9 mouse cellular contexts compared by ENCODE assay signal in the genomic region with DNA sequence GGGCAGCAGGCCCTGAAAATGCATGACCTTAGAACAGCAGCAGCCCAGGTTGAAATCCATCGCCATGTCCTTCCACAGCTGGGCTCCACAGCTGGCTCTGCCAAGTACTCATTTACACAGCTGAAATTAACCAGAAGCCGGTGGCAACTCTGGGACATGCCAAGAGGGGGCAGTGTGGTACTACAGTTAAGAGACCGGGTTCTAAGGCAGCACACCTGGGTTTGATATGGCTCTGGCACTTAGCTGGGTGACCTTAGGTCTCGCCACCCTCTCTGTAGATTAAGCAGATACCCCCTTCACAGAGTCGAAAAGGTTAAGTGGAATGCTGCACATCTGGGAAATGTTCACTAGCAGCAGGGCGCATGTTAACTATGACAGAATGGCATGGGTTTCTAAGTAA. TPM values are rescaled to one million over a fixed set of nuclear protein-coding genes. Genes with fewer than 3 reads are reported as not detected.
DNase-seq lines count a peak whose midpoint lies in the region; ATAC-seq and TF ChIP-seq lines count a peak whose summit lies in the region.
"Had no signal": no experiment of that assay in that cellular context is flagged by ENCODE, and none has a peak within 500 bp of the region (broad histone marks: within the 10 kb centered on the region; RNA-seq: fewer than 3 reads in every experiment).

No protein-coding gene starts in this region.

- H3K4me3 ChIP-seq in forebrain, embryonic 10.5 days: no peak overlapping the region
- H3K4me3 ChIP-seq in forebrain, embryonic 12.5 days (replicated peaks): no peak overlapping the region
- H3K4me3 ChIP-seq in hindbrain, embryonic 11.5 days (ENCODE audit: low read depth, low read length): no peak overlapping the region
- no peak overlapping the region for H3K4me3 ChIP-seq in left cerebral cortex, adult 2 months
- H3K4me3 ChIP-seq in midbrain, postnatal 0 days (ENCODE audit: low read depth, low read length): no peak overlapping the region
- no peak overlapping the region for H3K4me3 ChIP-seq in spleen, adult 2 months (ENCODE audit: extremely low read depth, insufficient read depth, insufficient read length)

- TF ChIP-seq POLR2A in spleen, adult 2 months (IDR thresholded peaks at IDR 0.05; ENCODE audit: low read depth, low read length): no peak

- H3K4me2 ChIP-seq in forebrain, embryonic 12.5 days: no peak overlapping the region
- no peak overlapping the region for H3K4me2 ChIP-seq in hindbrain, embryonic 11.5 days (replicated peaks; ENCODE audit: low read depth, low read length)
- H3K4me2 ChIP-seq in midbrain, postnatal 0 days (ENCODE audit: low read depth, low read length, poor library complexity, severe bottlenecking): no peak overlapping the region

- no peak overlapping the region for H3K27ac ChIP-seq in forebrain, embryonic 10.5 days
- no peak overlapping the region for H3K27ac ChIP-seq in forebrain, embryonic 12.5 days
- no peak overlapping the region for H3K27ac ChIP-seq in hindbrain, embryonic 11.5 days (ENCODE audit: low read depth, low read length)
- H3K27ac ChIP-seq in left cerebral cortex, adult 2 months: no peak overlapping the region
- H3K27ac ChIP-seq in midbrain, postnatal 0 days (ENCODE audit: low read depth, low read length): no peak overlapping the region
- no peak overlapping the region for H3K27ac ChIP-seq in spleen, adult 2 months (ENCODE audit: insufficient read depth, low read length)

- TF ChIP-seq CTCF in left cerebral cortex, adult 2 months (IDR thresholded peaks at IDR 0.05): peak; percentile 78
- peak; percentile 74 for TF ChIP-seq CTCF in midbrain, postnatal 0 days (IDR thresholded peaks at IDR 0.05)
- peak; percentile 66; the same call in 1 of the 2 replicates for TF ChIP-seq CTCF in spleen, adult 2 months (IDR thresholded peaks at IDR 0.05; ENCODE audit: extremely low read depth, insufficient read depth, insufficient read length, insufficient replicate concordance)

- H3K9ac ChIP-seq in forebrain, embryonic 12.5 days: no peak overlapping the region
- H3K9ac ChIP-seq in hindbrain, embryonic 11.5 days (ENCODE audit: low read depth, low read length): no peak overlapping the region
- H3K9ac ChIP-seq in midbrain, postnatal 0 days (replicated peaks; ENCODE audit: low read length, poor library complexity, severe bottlenecking): no peak overlapping the region

- H3K9me3 ChIP-seq in forebrain, embryonic 10.5 days: no peaks in the 10 kb centered on the region
- H3K9me3 ChIP-seq in forebrain, embryonic 12.5 days: no peaks in the 10 kb centered on the region
- H3K9me3 ChIP-seq in hindbrain, embryonic 11.5 days (ENCODE audit: control insufficient read depth, low read length): no peaks in the 10 kb centered on the region
- H3K9me3 ChIP-seq in midbrain, postnatal 0 days (ENCODE audit: low read length): no peaks in the 10 kb centered on the region

- peak; percentile 76 for DNase-seq in forebrain, embryonic 10.5 days (ENCODE audit: extremely low spot score, low spot score)
- peak; percentile 74 to 83 for DNase-seq in adrenal gland, postnatal 36 days
- DNase-seq in fibroblast of lung, adult 2 months (ENCODE audit: low read depth): peak; percentile 57
- DNase-seq in hindbrain, embryonic 11.5 days (ENCODE audit: low spot score): peak; percentile 85
- DNase-seq in left cerebral cortex, adult 2 months (ENCODE audit: extremely low spot score in 1 of 2, low spot score in 2 of 2): peak; percentile 68 to 72
- DNase-seq in midbrain, postnatal 0 days (ENCODE audit: low spot score): peak; percentile 71
- DNase-seq in spleen, adult 2 months (ENCODE audit: low read depth in 1 of 2, low spot score in 2 of 2): peak; percentile 34 to 72

- H3K27me3 ChIP-seq in forebrain, embryonic 10.5 days (ENCODE audit: poor library complexity, severe bottlenecking): no peaks in the 10 kb centered on the region
- H3K27me3 ChIP-seq in forebrain, embryonic 12.5 days: no peaks in the 10 kb centered on the region
- no peaks in the 10 kb centered on the region for H3K27me3 ChIP-seq in hindbrain, embryonic 11.5 days (ENCODE audit: control insufficient read depth, insufficient read depth, low read length)
- no peaks in the 10 kb centered on the region for H3K27me3 ChIP-seq in midbrain, postnatal 0 days (ENCODE audit: insufficient read depth, low read length)
- no peaks in the 10 kb centered on the region for H3K27me3 ChIP-seq in spleen, adult 2 months (ENCODE audit: control insufficient read depth, insufficient read depth, low read length)

- WGBS in forebrain, embryonic 10.5 days: 40% methylated on average over 6 of the region's 6 CpGs
- WGBS in forebrain, embryonic 12.5 days: 39% methylated on average over 6 of the region's 6 CpGs
- WGBS in hindbrain, embryonic 11.5 days: 40% methylated on average over 6 of the region's 6 CpGs
- WGBS in midbrain, postnatal 0 days: 47% methylated on average over 6 of the region's 6 CpGs
- 49% methylated on average over 6 of the region's 6 CpGs for WGBS in spleen, adult 2 months

- peaks cover 34% of the 10 kb centered on the region for H3K4me1 ChIP-seq in forebrain, embryonic 10.5 days
- peaks cover 25% of the 10 kb centered on the region for H3K4me1 ChIP-seq in forebrain, embryonic 12.5 days
- H3K4me1 ChIP-seq in hindbrain, embryonic 11.5 days (replicated peaks; ENCODE audit: control insufficient read depth, insufficient read depth, low read length): no peaks in the 10 kb centered on the region
- H3K4me1 ChIP-seq in midbrain, postnatal 0 days (ENCODE audit: insufficient read depth, low read length): peaks cover 6% of the 10 kb centered on the region
- peaks cover 4% of the 10 kb centered on the region; the same call in 1 of the 2 replicates for H3K4me1 ChIP-seq in spleen, adult 2 months (ENCODE audit: control insufficient read depth, insufficient read depth, insufficient read length)

- H3K36me3 ChIP-seq in forebrain, embryonic 10.5 days (replicated peaks): no peaks in the 10 kb centered on the region
- H3K36me3 ChIP-seq in forebrain, embryonic 12.5 days (replicated peaks): no peaks in the 10 kb centered on the region
- no peaks in the 10 kb centered on the region for H3K36me3 ChIP-seq in hindbrain, embryonic 11.5 days (ENCODE audit: control insufficient read depth, insufficient read depth, low read length)
- no peaks in the 10 kb centered on the region; the same call in 1 of the 2 replicates for H3K36me3 ChIP-seq in midbrain, postnatal 0 days (ENCODE audit: insufficient read depth, low read length)
- no peaks in the 10 kb centered on the region for H3K36me3 ChIP-seq in spleen, adult 2 months (ENCODE audit: control insufficient read depth, insufficient read depth, low read length)

- intact Hi-C loops in left cerebral cortex, adult 2 months (cut with DNase I): loop anchor here (1.0 to 5.0 kb wide), 3 partner anchors 63 to 155 kb away; no protein-coding TSS in a partner anchor

- ATAC-seq in forebrain, embryonic 12.5 days (ENCODE audit: low FRiP score): no peak
- ATAC-seq in hindbrain, embryonic 11.5 days (ENCODE audit: low FRiP score): peak; percentile 38; the same call in 1 of the 2 replicates
- ATAC-seq in midbrain, postnatal 0 days (ENCODE audit: low FRiP score): no peak

RNA-seq across cellular contexts. Expression of gene Fam219a, which starts 16.8 kb away (rescaled TPM):
- polyA plus RNA-seq in forebrain, embryonic 10.5 days (2016; fragmentation: Nextera tagmentation; extraction: Ambion mirVana): 1.8 and 3.3 TPM in 2 replicates
- 9.3 and 10.1 TPM in 2 replicates for polyA plus RNA-seq in forebrain, embryonic 12.5 days (2016; fragmentation: Nextera tagmentation; extraction: Ambion mirVana)
- total RNA-seq in adrenal gland, postnatal 36 days (2021): 10 to 100 TPM; 14.7 to 20.5 TPM
- 11.8 and 17.6 TPM in 2 replicates for polyA plus RNA-seq in hindbrain, embryonic 11.5 days (2014; fragmentation: Nextera tagmentation; extraction: Ambion mirVana)
- 100 to 1,000 TPM; 195 to 209 TPM for total RNA-seq in left cerebral cortex, adult 2 months (2021)
- total RNA-seq in midbrain, postnatal 0 days (2014; rRNA removed): 125 and 130 TPM in 2 replicates
- polyA plus RNA-seq in midbrain, postnatal 0 days (2015; fragmentation: Nextera tagmentation; extraction: Ambion mirVana): 20.5 and 24.1 TPM in 2 replicates
- polyA plus RNA-seq in spleen, adult 2 months (2012; rRNA removed): 16.3 and 23.9 TPM in 2 replicates

RNA-seq across cellular contexts. Expression of gene Dnaic1, which starts 17.0 kb away (rescaled TPM):
- 1.1 and 1.5 TPM in 2 replicates for polyA plus RNA-seq in forebrain, embryonic 10.5 days (2016; fragmentation: Nextera tagmentation; extraction: Ambion mirVana)
- polyA plus RNA-seq in forebrain, embryonic 12.5 days (2016; fragmentation: Nextera tagmentation; extraction: Ambion mirVana): 1.5 TPM in 2 replicates
- total RNA-seq in adrenal gland, postnatal 36 days (2021): not detected
- polyA plus RNA-seq in hindbrain, embryonic 11.5 days (2014; fragmentation: Nextera tagmentation; extraction: Ambion mirVana): 2.9 and 3.2 TPM in 2 replicates
- 1 to 10 TPM; 6.4 to 7.5 TPM for total RNA-seq in left cerebral cortex, adult 2 months (2021)
- total RNA-seq in midbrain, postnatal 0 days (2014; rRNA removed): 1.7 and 6.1 TPM in 2 replicates
- 3.2 and 3.8 TPM in 2 replicates for polyA plus RNA-seq in midbrain, postnatal 0 days (2015; fragmentation: Nextera tagmentation; extraction: Ambion mirVana)
- polyA plus RNA-seq in spleen, adult 2 months (2012; rRNA removed): 0.25 and 0.95 TPM in 2 replicates

RNA-seq across cellular contexts. Expression of gene 1110017D15Rik, which starts 35.4 kb away (rescaled TPM):
- polyA plus RNA-seq in forebrain, embryonic 10.5 days (2016; fragmentation: Nextera tagmentation; extraction: Ambion mirVana): 3.8 and 6.1 TPM in 2 replicates
- polyA plus RNA-seq in forebrain, embryonic 12.5 days (2016; fragmentation: Nextera tagmentation; extraction: Ambion mirVana): 7.2 and 10.5 TPM in 2 replicates
- 1 to 10 TPM in 1 of 2 experiments, not detected in 1; 1.3 TPM for total RNA-seq in adrenal gland, postnatal 36 days (2021)
- 12.7 and 14.3 TPM in 2 replicates for polyA plus RNA-seq in hindbrain, embryonic 11.5 days (2014; fragmentation: Nextera tagmentation; extraction: Ambion mirVana)
- 1 to 10 TPM; 5.2 to 6.1 TPM for total RNA-seq in left cerebral cortex, adult 2 months (2021)
- total RNA-seq in midbrain, postnatal 0 days (2014; rRNA removed): 10.9 and 11.8 TPM in 2 replicates
- polyA plus RNA-seq in midbrain, postnatal 0 days (2015; fragmentation: Nextera tagmentation; extraction: Ambion mirVana): 18.1 and 20.7 TPM in 2 replicates
- 0.15 and 0.16 TPM in 2 replicates for polyA plus RNA-seq in spleen, adult 2 months (2012; rRNA removed)
- polyA plus RNA-seq: liver, embryonic 16.5 days had no signal

RNA-seq across cellular contexts. Expression of gene AI464131, which starts 49.7 kb away (rescaled TPM):
- 6.3 and 7.1 TPM in 2 replicates for polyA plus RNA-seq in forebrain, embryonic 10.5 days (2016; fragmentation: Nextera tagmentation; extraction: Ambion mirVana)
- polyA plus RNA-seq in forebrain, embryonic 12.5 days (2016; fragmentation: Nextera tagmentation; extraction: Ambion mirVana): 6.3 and 7.8 TPM in 2 replicates
- 10 to 100 TPM in 1 of 2 experiments, 1 to 10 TPM in 1; 8.4 to 14.8 TPM for total RNA-seq in adrenal gland, postnatal 36 days (2021)
- polyA plus RNA-seq in hindbrain, embryonic 11.5 days (2014; fragmentation: Nextera tagmentation; extraction: Ambion mirVana): 8.3 and 10.9 TPM in 2 replicates
- 10 to 100 TPM; 27.1 to 28.1 TPM for total RNA-seq in left cerebral cortex, adult 2 months (2021)
- total RNA-seq in midbrain, postnatal 0 days (2014; rRNA removed): 40.5 and 46.0 TPM in 2 replicates
- polyA plus RNA-seq in midbrain, postnatal 0 days (2015; fragmentation: Nextera tagmentation; extraction: Ambion mirVana): 15.7 and 18.1 TPM in 2 replicates
- polyA plus RNA-seq in spleen, adult 2 months (2012; rRNA removed): 2.2 and 2.3 TPM in 2 replicates
